Mouse (Mus musculus): ENCODE results near the gene Scn7a. TPM values are rescaled to one million over a fixed set of nuclear protein-coding genes. Genes with fewer than 3 reads are reported as not detected.

The Scn7a gene
- polyA plus RNA-seq, 1 experiment, result 0.02 TPM

DNA sequence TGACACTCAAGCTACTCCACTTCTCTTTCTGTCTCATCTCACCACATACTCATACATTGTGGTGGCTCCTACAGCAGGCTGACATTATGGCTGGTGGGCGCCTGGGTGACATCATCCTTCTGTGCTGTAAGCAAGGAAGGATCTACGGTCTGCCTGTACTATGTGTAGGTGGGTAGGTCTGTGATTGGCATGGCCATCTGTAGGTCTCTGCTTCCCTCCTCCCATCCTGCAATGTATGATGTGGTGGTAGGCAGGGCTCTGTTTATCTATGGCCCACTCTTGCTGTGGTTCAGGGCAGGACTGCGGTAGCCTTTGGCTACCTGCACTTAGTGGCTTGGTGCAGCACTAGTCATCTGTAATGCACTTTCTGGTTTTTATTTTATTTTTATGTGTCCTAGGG is 128.3 kb downstream of the Scn7a start:
- H3K27me3 ChIP-seq (ENCODE audit: control insufficient read depth, insufficient read depth, insufficient read length), result no peaks in the 10 kb centered on the region

DNA sequence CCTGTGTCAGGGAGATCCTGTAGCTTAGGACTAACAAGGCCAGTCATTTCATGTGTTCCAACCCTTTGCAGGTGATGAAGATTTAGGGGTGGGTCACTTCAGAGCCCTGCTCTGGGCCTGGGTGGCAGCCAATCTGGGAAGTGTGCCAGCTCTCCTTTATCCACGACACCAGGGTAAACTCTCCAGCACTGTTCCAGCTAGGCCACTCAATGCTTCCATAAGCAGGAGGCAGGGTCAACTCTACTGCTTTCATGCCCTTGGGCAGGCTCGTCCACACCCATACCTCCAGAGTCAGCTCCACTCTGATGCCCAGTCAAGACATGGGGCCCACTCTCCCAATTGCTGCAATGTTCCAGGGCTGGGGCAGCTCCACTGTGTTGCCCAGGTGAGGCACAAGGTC is 129.3 kb downstream of the Scn7a start:
- Histone ChIP-seq H3K4me3 (ENCODE audit: insufficient read depth, poor library complexity, severe bottlenecking) (no peak overlapping the region), H3K79me3 (ENCODE audit: low read depth) (no peaks in the 10 kb centered on the region), H3K27me3 (ENCODE audit: control insufficient read depth, insufficient read depth, insufficient read length) (no peaks in the 10 kb centered on the region), H3K36me3 (ENCODE audit: control insufficient read depth, insufficient read depth) (no peaks in the 10 kb centered on the region), H3K79me2 (ENCODE audit: control insufficient read depth, insufficient read depth) (no peaks in the 10 kb centered on the region), H3ac (ENCODE audit: control insufficient read depth, insufficient read length, low read depth) (no peak overlapping the region)
- TF ChIP-seq CEBPB (IDR thresholded peaks at IDR 0.05; ENCODE audit: low read depth) (no peak), MAX (IDR thresholded peaks at IDR 0.05) (no peak), MYOD1 (IDR thresholded peaks at IDR 0.05; ENCODE audit: control insufficient read depth, insufficient read length, low read depth) (no peak), CTCF (IDR thresholded peaks at IDR 0.05; ENCODE audit: control insufficient read depth, insufficient read depth, insufficient read length) (no peak), FOSL1 (IDR thresholded peaks at IDR 0.05; ENCODE audit: insufficient read depth, low read length, poor library complexity, severe bottlenecking) (no peak), USF1 (IDR thresholded peaks at IDR 0.05; ENCODE audit: low read depth) (no peak)

More for the DNA sequence above, 128.3 kb downstream of the Scn7a start:
- Histone ChIP-seq H3K4me3 (ENCODE audit: insufficient read depth, poor library complexity, severe bottlenecking) (no peak overlapping the region), H3K36me3 (ENCODE audit: control insufficient read depth, insufficient read depth) (no peaks in the 10 kb centered on the region), H3ac (ENCODE audit: control insufficient read depth, insufficient read length, low read depth) (no peak overlapping the region), H3K79me3 (ENCODE audit: low read depth) (no peaks in the 10 kb centered on the region), H3K79me2 (ENCODE audit: control insufficient read depth, insufficient read depth) (no peaks in the 10 kb centered on the region)
- TF ChIP-seq MYOG (IDR thresholded peaks at IDR 0.05; ENCODE audit: control insufficient read depth, extremely low read depth, insufficient read length) (no peak), MYOD1 (IDR thresholded peaks at IDR 0.05; ENCODE audit: control insufficient read depth, insufficient read length, low read depth) (peak; percentile 98)

DNA sequence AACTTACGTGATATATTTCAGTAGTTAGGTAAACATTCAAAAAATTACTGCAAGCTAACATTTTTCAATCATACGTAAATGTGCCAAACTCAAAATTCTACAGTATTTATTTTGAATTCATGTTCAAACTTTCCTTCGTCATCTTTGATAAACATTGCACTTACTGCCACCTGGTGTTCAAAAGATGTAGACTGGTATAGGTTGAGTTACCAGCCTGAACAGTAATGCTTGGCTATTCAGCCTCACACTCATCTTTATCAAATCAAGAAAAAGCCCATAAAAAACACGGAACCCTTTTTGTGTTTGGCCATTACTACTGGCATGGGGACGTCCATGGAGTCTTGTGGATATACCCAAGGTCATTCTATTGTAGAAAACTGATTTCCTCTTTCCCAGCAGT is 140.3 kb downstream of the Scn7a start:
- H3K36me3 ChIP-seq (ENCODE audit: control insufficient read depth, insufficient read depth), result no peaks in the 10 kb centered on the region
- H3K27me3 ChIP-seq (ENCODE audit: control insufficient read depth, insufficient read depth, insufficient read length), result no peaks in the 10 kb centered on the region
- H3K4me3 ChIP-seq (ENCODE audit: insufficient read depth, poor library complexity, severe bottlenecking), result no peak overlapping the region
- H3ac ChIP-seq (ENCODE audit: control insufficient read depth, insufficient read length, low read depth), result no peak overlapping the region
- H3K79me2 ChIP-seq (ENCODE audit: control insufficient read depth, insufficient read depth), result no peaks in the 10 kb centered on the region
- no peak for TF ChIP-seq CEBPB (IDR thresholded peaks at IDR 0.05; ENCODE audit: low read depth)
- TF ChIP-seq USF1 (IDR thresholded peaks at IDR 0.05; ENCODE audit: low read depth), result no peak
- TF ChIP-seq FOSL1 (IDR thresholded peaks at IDR 0.05; ENCODE audit: insufficient read depth, low read length, poor library complexity, severe bottlenecking), result no peak
- no peak for TF ChIP-seq MYOG (IDR thresholded peaks at IDR 0.05; ENCODE audit: control insufficient read depth, extremely low read depth, insufficient read length)
- peak; percentile 1 for TF ChIP-seq CTCF (IDR thresholded peaks at IDR 0.05; ENCODE audit: control insufficient read depth, insufficient read depth, insufficient read length)
- TF ChIP-seq MYOD1 (IDR thresholded peaks at IDR 0.05; ENCODE audit: control insufficient read depth, insufficient read length, low read depth), result no peak
- TF ChIP-seq MAX (IDR thresholded peaks at IDR 0.05), result no peak
- H3K79me3 ChIP-seq (ENCODE audit: low read depth), result no peaks in the 10 kb centered on the region

DNA sequence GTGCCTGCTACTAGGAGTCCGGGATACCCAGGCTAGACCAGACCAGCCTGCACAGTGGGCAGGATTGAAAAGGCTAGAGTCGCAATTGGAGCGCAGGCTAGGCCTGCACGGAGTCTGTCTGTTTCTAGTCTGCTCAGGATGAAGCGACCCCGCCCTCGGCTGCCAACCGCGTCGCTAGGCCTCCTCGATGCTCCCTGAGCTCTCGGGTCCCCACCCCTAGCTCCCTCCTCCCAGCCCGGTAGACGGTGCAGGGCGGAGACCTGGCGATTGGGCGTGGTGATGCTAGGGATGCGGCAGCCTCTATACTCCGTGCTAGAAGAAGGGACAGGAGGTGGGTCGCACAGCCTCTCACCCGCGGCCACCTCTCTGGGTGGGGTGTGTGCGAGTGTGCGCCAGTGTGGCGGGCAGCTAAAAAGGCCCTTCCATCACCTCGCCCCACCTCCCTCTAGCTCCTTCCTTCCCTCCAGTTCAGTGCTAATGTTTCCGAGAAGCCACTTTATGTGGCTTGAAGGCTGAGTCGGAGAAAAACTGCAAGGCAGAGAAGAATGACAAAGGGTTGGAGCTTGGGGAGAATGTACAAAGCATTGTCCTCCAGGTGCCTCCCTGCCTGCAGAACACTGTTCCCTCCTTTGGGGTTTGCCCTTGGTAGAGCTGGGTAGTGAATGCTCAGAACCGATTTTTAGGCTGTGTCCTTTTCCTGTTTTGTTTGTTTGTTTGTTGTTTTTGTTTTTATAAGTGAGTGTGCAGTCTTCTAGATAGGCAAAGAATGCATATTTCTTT is 149.9 kb downstream of the Scn7a start, which contains the start of gene Scn9a:
TSS of gene Scn9a (minus strand) at position 383 of the 780 bp plus-strand sequence.
- Histone ChIP-seq H3K79me2 (ENCODE audit: control insufficient read depth, insufficient read depth) (no peaks in the 10 kb centered on the region), H3K36me3 (ENCODE audit: control insufficient read depth, insufficient read depth) (no peaks in the 10 kb centered on the region), H3ac (ENCODE audit: control insufficient read depth, insufficient read length, low read depth) (peak within 1 kb of the TSS; percentile 30), H3K4me3 (ENCODE audit: insufficient read depth, poor library complexity, severe bottlenecking) (peak within 1 kb of the TSS; percentile 28), H3K79me3 (ENCODE audit: low read depth) (no peaks in the 10 kb centered on the region), H3K27me3 (ENCODE audit: control insufficient read depth, insufficient read depth, insufficient read length) (no peaks in the 10 kb centered on the region)
- no peak for TF ChIP-seq MYOG (IDR thresholded peaks at IDR 0.05; ENCODE audit: control insufficient read depth, extremely low read depth, insufficient read length)

DNA sequence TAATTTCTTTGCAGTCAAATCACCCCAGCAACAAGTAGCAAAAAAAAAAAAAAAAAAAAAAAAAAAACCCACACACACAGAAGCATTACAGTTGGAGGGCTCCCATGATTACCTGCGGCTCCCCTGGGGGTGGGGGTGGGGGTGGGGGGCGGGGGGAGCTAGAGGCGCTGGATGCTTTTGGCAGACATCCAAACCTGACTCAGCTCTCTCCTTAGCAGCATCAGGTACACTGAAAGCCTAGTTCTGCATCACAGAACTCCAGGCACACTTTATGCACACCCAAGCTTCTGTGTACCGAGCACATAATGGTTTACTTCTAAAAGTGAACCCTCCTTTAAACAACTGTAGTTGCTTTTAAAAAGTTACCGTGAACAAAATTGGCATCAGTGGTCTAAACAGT is 152.0 kb downstream of the Scn7a start:
- H3K4me3 ChIP-seq (ENCODE audit: insufficient read depth, poor library complexity, severe bottlenecking), result no peak overlapping the region
- no peaks in the 10 kb centered on the region for H3K27me3 ChIP-seq (ENCODE audit: control insufficient read depth, insufficient read depth, insufficient read length)
- no peaks in the 10 kb centered on the region for H3K79me3 ChIP-seq (ENCODE audit: low read depth)
- H3ac ChIP-seq (ENCODE audit: control insufficient read depth, insufficient read length, low read depth), result no peak overlapping the region
- H3K79me2 ChIP-seq (ENCODE audit: control insufficient read depth, insufficient read depth), result no peaks in the 10 kb centered on the region
- H3K36me3 ChIP-seq (ENCODE audit: control insufficient read depth, insufficient read depth), result no peaks in the 10 kb centered on the region
- TF ChIP-seq MYOD1 (IDR thresholded peaks at IDR 0.05; ENCODE audit: control insufficient read depth, insufficient read length, low read depth) (no peak), MYOG (IDR thresholded peaks at IDR 0.05; ENCODE audit: control insufficient read depth, extremely low read depth, insufficient read length) (no peak), USF1 (IDR thresholded peaks at IDR 0.05; ENCODE audit: low read depth) (no peak), CEBPB (IDR thresholded peaks at IDR 0.05; ENCODE audit: low read depth) (no peak), CTCF (IDR thresholded peaks at IDR 0.05; ENCODE audit: control insufficient read depth, insufficient read depth, insufficient read length) (no peak), MAX (IDR thresholded peaks at IDR 0.05) (no peak), FOSL1 (IDR thresholded peaks at IDR 0.05; ENCODE audit: insufficient read depth, low read length, poor library complexity, severe bottlenecking) (no peak)

Other genes with a start within 250 kb of the Scn7a start
- 0.29 TPM for gene Scn9a, start 150.0 kb downstream of the Scn7a start, polyA plus RNA-seq (2012; fragmentation: generic; extraction: Trizol)

All from C2C12 (cell line).